Mouse (Mus musculus) ES-E14 (cell line): ENCODE data around the gene Vwf. TPM values are rescaled to one million over a fixed set of nuclear protein-coding genes. Genes with fewer than 3 reads are reported as not detected.

Source experiments
- DNase-seq: peaks from one replicate; pipeline ENCODE4 v3.0.0-alpha.2; 2013; ENCODE audit warnings: low read depth, low spot score
- H3K27ac ChIP-seq: 2 replicates; pipeline ENCODE4 v1.5.1; 2012; ENCODE audit warnings: low read depth, mild to moderate bottlenecking, low read length, moderate library complexity, mixed read lengths; ENCODE audit not compliant: poor library complexity, insufficient read depth, severe bottlenecking
- H3K36me3 ChIP-seq: 2 replicates; pipeline ENCODE4 v1.6.1; 2012; ENCODE audit warnings: mild to moderate bottlenecking, low read length, moderate library complexity, mixed read lengths; ENCODE audit not compliant: control insufficient read depth, poor library complexity, insufficient read depth, severe bottlenecking
- H3K4me1 ChIP-seq, 2 experiments: fragments of 150-350 bp in 1 of 2; sonication (generic) in 1 of 2; 2 replicates each; pipeline ENCODE4 v1.6.1; 2012; ENCODE audit warnings: low read length in 2 of 2, mild to moderate bottlenecking in 1 of 2, mixed read lengths in 1 of 2; ENCODE audit not compliant: control insufficient read depth in 2 of 2, insufficient read depth in 2 of 2, poor library complexity in 1 of 2
- H3K4me3 ChIP-seq, 2 experiments: fragments of 150-350 bp in 1 of 2; sonication (generic) in 1 of 2; 2 replicates each; pipeline ENCODE4 v1.5.1; 2012; ENCODE audit warnings: low read length in 2 of 2, low read depth in 1 of 2, mild to moderate bottlenecking in 1 of 2, mixed read lengths in 1 of 2; ENCODE audit not compliant: insufficient read depth in 1 of 2, poor library complexity in 1 of 2, severe bottlenecking in 1 of 2
- H3K9ac ChIP-seq: 2 replicates; pipeline ENCODE4 v1.6.1; 2012; ENCODE audit warnings: low read depth, mild to moderate bottlenecking, low read length, mixed read lengths; ENCODE audit not compliant: poor library complexity, insufficient read depth, severe bottlenecking
- H3K9me3 ChIP-seq: fragments of 150-350 bp; sonication (generic); 2 replicates; pipeline ENCODE4 v1.6.1; 2012; ENCODE audit warnings: low read depth, mild to moderate bottlenecking, low read length; ENCODE audit not compliant: control insufficient read depth, insufficient read depth
- CHD2 ChIP-seq: IDR thresholded peaks from 2 replicates; pipeline ENCODE4 v1.6.1; 2014; ENCODE audit warnings: mild to moderate bottlenecking, low read depth, low read length, inconsistent platforms
- HCFC1 ChIP-seq: IDR thresholded peaks from 2 replicates; pipeline ENCODE4 v1.6.1; 2012; ENCODE audit warnings: low read length, inconsistent platforms, borderline replicate concordance; ENCODE audit not compliant: insufficient read depth
- MAFK ChIP-seq: IDR thresholded peaks from 2 replicates; pipeline ENCODE4 v1.6.1; 2014; ENCODE audit warnings: mild to moderate bottlenecking, low read depth, low read length, inconsistent platforms; ENCODE audit not compliant: insufficient read depth
- ZC3H11A ChIP-seq: IDR thresholded peaks from 2 replicates; pipeline ENCODE4 v1.6.1; 2012; ENCODE audit warnings: low read depth, mild to moderate bottlenecking, inconsistent platforms, low read length, borderline replicate concordance
- ZNF384 ChIP-seq: IDR thresholded peaks from 2 replicates; pipeline ENCODE4 v1.6.1; 2012; ENCODE audit warnings: low read depth, low read length, inconsistent platforms
- in situ Hi-C, 2 experiments: fragments of 600-800 bp; cut with MboI; formaldehyde crosslinking; loops; one replicate each; pipeline ENCODE4 v1.15.1; 2025; ENCODE audit warnings: low sequenced_read_pairs in 2 of 2, inconsistent platforms in 1 of 2; ENCODE audit not compliant: unreplicated experiment in 2 of 2
- total RNA-seq: library from RNA; depleted of rRNA; stranded (reverse); fragments of 300-350 nt; gene quantifications from 2 replicates; pipeline ENCODE4 v1.2.3, GENCODE M21; 2012

Vwf gene
- total RNA-seq, 1 experiment = 3.0 TPM

GRCm38 (mm10) chr6:125515503-125516315, 30.9 kb upstream of the Vwf start:
- no peaks in the 10 kb centered on the region for H3K36me3 ChIP-seq
- DNase-seq = no peak
- in situ Hi-C loops = no loop called here
- H3K9me3 ChIP-seq = no peaks in the 10 kb centered on the region
- no peak overlapping the region for H3K9ac ChIP-seq
- peaks cover 3 to 9% of the 10 kb centered on the region in 2 experiments; a peak in 2 of 4 replicates for H3K4me1 ChIP-seq
- no peak for TF ChIP-seq ZNF384
- no peak for TF ChIP-seq ZC3H11A
- no peak for TF ChIP-seq HCFC1
- no peak for TF ChIP-seq MAFK
- no peak for TF ChIP-seq CHD2
- no peak overlapping the region for H3K4me3 ChIP-seq
- H3K27ac ChIP-seq = no peak overlapping the region

GRCm38 (mm10) chr6:125521558-125522193, 24.9 kb upstream of the Vwf start:
- no peak overlapping the region for H3K4me3 ChIP-seq
- peaks cover 5 to 16% of the 10 kb centered on the region in 2 experiments; a peak in 3 of 4 replicates for H3K4me1 ChIP-seq
- in situ Hi-C loops = no loop called here
- no peak for DNase-seq
- TF ChIP-seq HCFC1 = no peak
- no peak for TF ChIP-seq ZC3H11A
- no peak for TF ChIP-seq ZNF384
- TF ChIP-seq CHD2 = no peak
- TF ChIP-seq MAFK = no peak
- no peaks in the 10 kb centered on the region for H3K9me3 ChIP-seq
- H3K27ac ChIP-seq = no peak overlapping the region
- H3K36me3 ChIP-seq = no peaks in the 10 kb centered on the region
- H3K9ac ChIP-seq = no peak overlapping the region

- in situ Hi-C loops = no loop called here
- no peak overlapping the region for H3K27ac ChIP-seq
- no peak overlapping the region for H3K4me3 ChIP-seq
- no peak for DNase-seq
- H3K9me3 ChIP-seq = no peaks in the 10 kb centered on the region
- H3K36me3 ChIP-seq = no peaks in the 10 kb centered on the region
- H3K4me1 ChIP-seq = peaks cover 7 to 16% of the 10 kb centered on the region in 2 experiments; a peak in 3 of 4 replicates
- TF ChIP-seq MAFK = no peak
- TF ChIP-seq ZC3H11A = no peak
- TF ChIP-seq CHD2 = no peak
- no peak for TF ChIP-seq ZNF384
- no peak for TF ChIP-seq HCFC1
- no peak overlapping the region for H3K9ac ChIP-seq
Measured at GRCm38 (mm10) chr6:125524027-125524426, 22.5 kb upstream of the Vwf start.

DNA sequence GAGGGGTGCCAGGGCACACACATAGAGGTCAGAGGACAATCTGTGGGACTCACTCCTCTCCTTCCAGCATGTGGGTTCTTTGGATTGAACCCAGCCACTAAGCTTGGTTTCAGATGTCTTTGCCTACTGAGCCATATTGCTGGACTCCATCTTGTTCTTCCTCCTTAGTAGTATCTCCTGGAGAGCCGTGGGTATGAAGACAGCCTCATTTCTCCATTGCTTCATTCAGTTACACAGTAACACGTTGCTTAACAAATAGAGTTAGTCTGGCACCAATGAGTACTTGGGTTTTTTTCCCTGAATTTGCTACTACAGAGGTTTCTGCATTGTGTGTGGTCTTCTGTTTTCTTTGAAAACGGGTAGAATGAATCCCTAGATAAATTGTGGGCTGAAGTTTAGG, 20.5 kb upstream of the Vwf start:
- no peak for DNase-seq
- in situ Hi-C loops = no loop called here
- Histone ChIP-seq H3K4me3 (no peak overlapping the region), H3K4me1 (peaks cover 7 to 22% of the 10 kb centered on the region in 2 experiments; a peak in 3 of 4 replicates), H3K9ac (no peak overlapping the region), H3K27ac (no peak overlapping the region), H3K36me3 (no peaks in the 10 kb centered on the region), H3K9me3 (no peaks in the 10 kb centered on the region)
- TF ChIP-seq CHD2 (no peak), ZC3H11A (no peak), HCFC1 (no peak), ZNF384 (no peak), MAFK (no peak)
